Mouse (Mus musculus) A20 (cell line): ENCODE measurements around the gene Atf7ip.
A peak's percentile ranks its signal among the peaks of the same experiment; 100 is the strongest.

Experiments
- DNase-seq: peaks from one replicate; pipeline ENCODE4 v3.0.0-alpha.2; 2011; ENCODE audit warnings: low read depth, low spot score

The Atf7ip gene

GRCm38 (mm10) chr6:136486166-136486565 lies 19.8 kb upstream of the Atf7ip start:
- DNase-seq = no peak

DNA sequence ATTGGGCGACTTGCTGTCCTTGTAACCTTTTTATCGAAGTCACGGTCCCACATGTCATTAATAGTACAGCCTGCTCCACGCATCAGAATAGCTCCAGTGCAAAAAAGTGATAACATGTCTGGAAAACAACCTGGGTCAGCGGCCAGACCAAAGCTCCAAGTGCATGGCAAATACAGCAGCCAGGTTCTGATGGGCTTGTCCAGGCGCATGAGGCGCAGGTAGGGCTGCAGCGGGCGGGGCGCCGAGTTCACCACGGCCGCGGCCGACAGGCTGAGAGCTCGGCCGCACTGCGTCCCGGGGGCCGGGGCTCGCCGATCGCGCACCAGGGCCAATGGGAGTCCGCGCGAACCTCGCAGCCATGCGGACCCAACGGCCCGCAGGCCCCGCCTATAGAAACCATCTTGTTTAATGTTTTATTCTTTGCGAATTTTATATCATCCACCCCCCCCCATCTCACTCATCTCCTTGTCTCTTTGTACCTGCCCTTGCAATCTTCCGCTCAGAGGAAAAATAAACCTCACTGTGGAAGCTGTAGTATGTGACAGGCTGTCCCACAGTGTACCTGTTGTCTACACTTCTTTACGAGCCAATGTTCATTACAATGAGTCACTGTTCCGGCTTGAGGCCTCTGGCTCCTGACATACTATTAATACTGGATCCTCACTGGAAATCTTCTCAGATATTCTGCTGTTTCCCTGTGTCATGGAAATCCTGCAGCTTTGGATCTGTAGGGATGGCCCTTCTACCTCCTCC lies 19.0 kb upstream of the Atf7ip start:
- DNase-seq = no peak

- DNase-seq = no peak
Observed at GRCm38 (mm10) chr6:136487554-136487950, 18.4 kb upstream of the Atf7ip start.

DNA sequence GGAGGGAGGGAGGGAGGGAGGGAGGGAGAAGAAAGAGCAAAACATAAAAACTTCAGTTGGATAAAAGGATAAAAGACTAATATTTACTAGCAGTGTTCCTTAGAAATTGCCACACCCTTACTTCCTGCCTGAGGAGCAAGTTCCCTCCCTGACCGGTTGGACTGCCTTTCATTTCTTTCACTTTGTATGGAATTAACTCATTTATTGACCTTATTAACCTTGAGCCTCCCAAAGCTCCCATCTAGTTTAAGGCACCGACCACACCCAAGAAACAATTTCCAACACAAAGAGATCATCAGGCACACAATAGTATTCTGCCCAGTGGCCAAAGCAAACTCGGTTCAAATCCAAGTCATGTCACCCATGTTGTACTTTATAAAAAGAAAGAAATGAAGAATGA lies 16.1 kb upstream of the Atf7ip start:
- no peak for DNase-seq

DNA sequence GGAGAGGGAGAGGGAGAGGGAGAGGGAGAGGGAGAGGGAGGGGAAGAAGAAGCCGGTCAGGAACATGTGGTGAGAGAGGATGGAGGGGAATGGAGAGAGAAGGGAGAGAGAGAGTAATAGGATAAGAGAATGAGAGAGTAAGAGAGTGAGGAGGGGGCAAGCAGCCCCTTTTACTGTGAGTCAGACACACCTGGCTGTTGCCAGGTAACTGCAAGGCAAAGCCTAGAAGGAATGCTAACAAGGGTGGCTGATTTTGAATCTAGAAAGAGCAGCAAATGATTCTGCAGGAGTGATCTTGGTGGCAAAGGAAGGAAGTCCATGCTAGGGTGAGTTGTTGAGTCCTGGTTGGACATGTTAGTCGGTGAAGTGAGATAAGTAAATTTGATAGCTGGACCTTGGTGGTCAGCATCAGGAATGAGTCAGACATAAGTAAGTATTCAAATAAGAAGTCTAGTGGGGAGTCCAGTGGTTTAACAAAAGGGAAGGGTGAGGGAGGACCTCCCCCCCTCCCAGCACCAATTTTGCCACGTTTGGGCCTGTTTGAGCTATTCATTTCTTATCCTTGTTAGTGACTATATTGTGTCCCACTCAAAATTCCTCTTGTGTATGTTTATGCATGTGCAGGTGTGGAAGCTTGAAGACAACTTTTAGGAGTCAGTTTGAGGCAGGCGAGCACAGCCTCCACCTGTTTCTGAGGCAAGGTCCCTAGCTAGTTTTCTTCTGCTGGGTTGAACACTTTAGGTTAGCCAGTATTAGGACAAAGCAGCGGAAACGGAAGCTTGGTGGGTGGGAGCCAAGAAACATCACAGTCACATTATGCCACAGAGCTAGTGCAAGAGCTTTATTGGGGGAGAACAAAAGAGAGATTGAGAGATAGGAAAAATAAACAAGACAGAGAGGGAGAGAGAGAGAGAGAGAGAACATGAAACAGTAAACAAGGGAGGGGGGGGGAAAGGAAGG lies 15.2 kb upstream of the Atf7ip start:
- DNase-seq = no peak

DNA sequence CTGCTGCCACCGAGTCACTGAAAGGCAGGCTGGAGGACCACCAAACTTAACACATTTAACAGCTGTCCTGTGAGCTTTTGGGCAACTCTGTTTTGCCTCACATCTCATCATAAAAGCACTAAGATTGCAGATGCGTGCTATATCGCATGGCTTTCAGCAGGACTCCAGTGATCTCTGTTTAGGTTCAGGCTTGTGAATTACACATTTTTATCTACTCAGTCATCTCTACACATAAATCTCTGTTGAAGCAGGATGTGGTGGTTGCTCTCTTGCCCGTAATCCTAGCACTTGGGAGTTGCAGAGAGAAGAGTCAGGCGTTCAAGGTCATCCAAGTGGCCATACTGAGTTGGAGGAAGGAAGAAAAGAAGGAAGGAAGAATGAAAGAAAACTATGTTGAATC lies 14.3 kb upstream of the Atf7ip start:
- no peak for DNase-seq

- no peak for DNase-seq
Observed at GRCm38 (mm10) chr6:136492251-136492650, 13.7 kb upstream of the Atf7ip start.

- DNase-seq = no peak
Observed at GRCm38 (mm10) chr6:136493486-136493885, 12.5 kb upstream of the Atf7ip start.

DNA sequence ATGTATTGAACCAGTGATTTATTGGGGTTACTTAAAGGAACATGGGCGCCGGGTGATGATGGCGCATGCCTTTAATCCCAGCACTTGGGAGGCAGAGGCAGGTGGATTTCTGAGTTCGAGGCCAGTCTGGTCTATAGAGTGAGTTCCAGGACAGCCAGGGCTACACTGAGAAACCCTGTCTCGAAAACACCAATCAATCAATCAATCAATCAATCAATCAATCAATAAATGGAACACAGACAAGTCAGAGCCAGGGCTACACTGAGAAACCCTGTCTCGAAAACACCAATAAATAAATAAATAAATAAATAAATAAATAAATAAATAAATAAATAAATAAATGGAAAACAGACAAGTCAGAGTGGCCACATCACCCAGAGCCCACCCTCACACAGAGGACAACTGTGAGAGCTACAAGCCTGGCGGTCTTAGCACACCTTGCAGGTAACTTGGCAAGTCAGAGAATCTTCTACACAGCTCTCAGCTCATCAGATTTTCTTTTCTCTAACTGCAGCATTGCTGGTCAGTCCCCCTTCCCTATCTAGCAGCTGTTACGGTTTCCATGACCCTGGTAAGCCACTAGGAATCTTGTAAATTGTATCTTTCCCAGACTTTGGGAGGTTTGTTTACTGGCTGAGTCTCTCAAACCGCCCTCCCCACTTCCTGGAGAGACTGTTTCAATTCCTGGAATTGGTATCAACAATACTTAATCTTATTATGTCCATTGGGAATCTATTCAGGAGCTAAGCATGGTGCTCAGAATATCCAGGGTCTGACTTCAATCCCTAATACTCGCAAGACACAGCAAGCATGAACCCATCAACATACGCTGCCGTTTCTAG lies 11.8 kb upstream of the Atf7ip start:
- DNase-seq = no peak

GRCm38 (mm10) chr6:136495023-136495422 lies 10.9 kb upstream of the Atf7ip start:
- no peak for DNase-seq

GRCm38 (mm10) chr6:136497744-136498143 lies 8.2 kb upstream of the Atf7ip start:
- DNase-seq = peak; percentile 96

GRCm38 (mm10) chr6:136499292-136499977 lies 6.5 kb upstream of the Atf7ip start:
- DNase-seq = no peak

DNA sequence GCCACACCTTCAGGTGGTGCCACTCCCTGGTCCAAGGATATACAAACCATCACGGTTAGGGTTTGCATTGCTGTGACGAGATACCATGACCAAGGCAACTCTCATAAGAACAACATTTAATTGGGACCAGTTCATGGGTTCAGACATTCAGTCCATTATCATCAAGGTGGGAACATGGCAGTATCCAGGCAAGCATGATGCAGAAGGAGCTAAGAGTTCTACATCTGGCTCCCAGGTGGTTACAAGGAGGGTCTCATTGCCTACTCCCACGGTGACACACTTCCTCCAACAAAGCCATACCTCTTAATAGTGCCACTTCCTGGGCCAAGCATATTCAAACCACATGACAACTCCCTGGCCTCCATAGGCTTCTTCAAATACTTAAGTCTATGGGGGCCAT lies 2.7 kb downstream of the Atf7ip start:
- no peak for DNase-seq

DNA sequence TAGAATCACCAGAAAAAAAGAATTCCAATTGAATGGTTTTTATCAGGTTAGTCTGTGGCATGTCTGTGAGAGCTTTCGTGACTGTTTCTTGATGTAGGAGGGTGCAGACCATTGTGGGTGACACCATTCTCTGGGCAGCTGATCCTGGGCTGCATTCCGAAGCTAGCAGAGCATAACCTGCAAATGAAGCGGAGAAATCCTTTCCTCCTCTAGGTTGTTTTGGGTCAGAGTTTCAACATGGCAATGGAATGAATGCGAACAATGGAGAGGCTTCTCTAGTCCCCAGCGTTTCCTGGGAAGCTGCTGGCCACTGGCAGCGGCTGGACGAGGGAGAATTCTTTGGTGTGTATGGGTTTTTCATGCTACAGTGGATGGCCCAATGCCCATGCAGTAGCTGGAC lies 5.0 kb downstream of the Atf7ip start:
- DNase-seq = no peak

DNA sequence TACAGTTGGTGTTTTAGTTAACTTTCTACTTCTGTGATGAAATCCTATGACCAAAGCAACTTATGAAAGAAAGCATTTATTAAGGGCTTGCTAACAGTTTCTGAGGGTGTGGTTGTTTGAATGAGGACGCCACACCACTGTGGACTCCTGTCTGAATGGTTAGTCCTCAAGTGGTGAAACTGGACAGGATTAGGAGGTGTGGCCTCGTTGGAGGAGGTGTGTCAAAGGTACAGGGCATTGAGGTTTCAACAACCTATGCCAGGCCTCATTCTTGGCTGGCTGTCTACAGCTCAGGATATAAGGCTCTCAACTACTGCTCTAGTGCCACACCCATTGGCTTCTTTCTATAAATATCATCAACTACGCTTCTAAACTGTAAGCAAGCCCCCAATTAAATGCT lies 6.4 kb downstream of the Atf7ip start:
- DNase-seq = no peak

DNA sequence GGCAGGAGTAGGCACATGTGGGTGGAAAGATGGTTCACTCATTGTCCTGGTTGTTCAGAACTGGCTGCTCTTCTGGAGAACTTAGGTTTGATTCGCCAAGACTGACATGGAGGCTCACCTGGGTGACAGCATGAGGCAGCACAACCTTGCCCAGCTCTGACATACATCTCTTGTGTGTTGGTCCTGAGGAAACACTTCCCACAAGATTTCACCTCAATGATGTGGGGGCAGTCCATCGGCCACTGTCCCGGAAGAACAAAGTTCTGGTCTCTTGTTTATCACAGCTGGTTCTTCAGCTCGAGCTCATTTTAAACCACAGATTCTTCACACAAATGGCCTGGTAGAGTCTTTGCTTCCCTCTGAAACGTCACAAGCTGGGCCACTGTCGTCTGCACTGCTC lies 10.7 kb downstream of the Atf7ip start:
- no peak for DNase-seq

- no peak for DNase-seq
Observed at GRCm38 (mm10) chr6:136517221-136517620, 11.3 kb downstream of the Atf7ip start.

DNA sequence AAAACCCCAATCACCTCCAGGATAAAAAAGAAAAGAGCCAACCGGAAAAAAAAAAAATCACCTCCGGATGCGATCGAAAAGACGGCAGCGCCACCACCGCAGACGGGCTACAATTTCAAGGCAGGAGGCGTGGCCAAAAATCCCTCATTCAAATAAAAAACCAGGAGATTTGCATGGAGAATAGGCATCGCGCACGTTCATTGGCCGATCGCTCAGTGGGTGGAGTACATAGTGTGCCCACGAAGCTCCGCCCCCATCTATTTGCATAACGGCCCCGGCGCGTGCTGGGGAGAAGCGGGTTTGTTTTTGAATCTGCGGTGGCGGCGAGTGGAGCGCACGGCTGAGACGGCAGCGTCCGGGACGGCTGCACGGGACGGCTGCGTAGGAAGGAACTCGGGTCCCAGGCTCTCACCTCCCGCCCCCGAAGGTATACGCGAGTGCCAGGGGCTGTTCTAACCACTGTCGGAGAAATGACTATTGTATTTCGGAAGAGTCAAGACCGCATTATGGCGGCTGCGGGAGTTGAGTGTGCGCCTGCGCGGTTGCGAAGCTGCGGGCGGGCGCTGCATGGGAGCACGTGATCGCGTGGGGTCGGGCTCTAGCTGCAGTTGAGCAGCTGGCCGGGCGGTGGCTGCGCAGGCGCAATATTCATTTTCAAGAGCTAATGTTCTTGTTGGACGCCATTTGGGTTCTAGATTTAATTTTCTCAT lies 12.7 kb downstream of the Atf7ip start:
- DNase-seq = no peak

- no peak for DNase-seq
Observed at GRCm38 (mm10) chr6:136519254-136519653, 13.3 kb downstream of the Atf7ip start.

DNA sequence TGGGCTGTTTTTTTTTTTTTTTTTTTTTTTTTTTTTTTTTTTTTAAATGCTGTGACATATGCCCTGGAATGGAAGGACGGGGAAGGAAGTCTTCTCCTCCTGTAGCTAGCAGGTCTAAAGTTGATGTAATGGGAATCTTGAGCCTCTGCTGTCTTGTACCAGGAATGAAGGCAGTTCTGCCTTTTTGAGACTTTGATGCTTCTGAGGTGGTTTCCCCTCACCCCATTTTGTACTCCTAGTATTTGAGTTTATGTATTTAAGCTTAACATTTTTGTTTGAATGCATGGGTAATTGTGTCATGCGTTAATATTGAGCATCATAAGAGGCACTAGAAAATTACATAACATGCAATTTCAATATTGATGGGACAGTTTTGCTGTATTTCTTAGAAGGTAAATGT lies 14.4 kb downstream of the Atf7ip start:
- DNase-seq = no peak

GRCm38 (mm10) chr6:136521681-136522080 lies 15.7 kb downstream of the Atf7ip start:
- DNase-seq = no peak
